Mouse (Mus musculus) liver, embryonic 14.5 days (tissue): ENCODE data around the gene Slc22a5. TPM values are rescaled to one million over a fixed set of nuclear protein-coding genes. Genes with fewer than 3 reads are reported as not detected.
"Not testable (repeated sequence)": the region's sequence is repeated elsewhere in the genome, so short reads cannot be mapped to it uniquely, and the experiment has no call there.

Experiments
- ATAC-seq: fragments of 200-750 bp; cut with Nextera tagmentation; 2 replicates; pipeline ENCODE4 v1.8.0; 2017; ENCODE audit warnings: moderate number of reproducible peaks, mild to moderate bottlenecking, moderate library complexity; ENCODE audit not compliant: insufficient read depth
- DNase-seq, 3 experiments: peaks; one replicate each; pipeline ENCODE4 v3.0.0-alpha.2; 2012 to 2013; ENCODE audit warnings: low read depth in 3 of 3, low spot score in 3 of 3
- H3K27ac ChIP-seq: fragments of 300-500 bp; sonication (generic); 2 replicates; pipeline ENCODE4 v1.5.1; 2014; ENCODE audit warnings: moderate library complexity, mild to moderate bottlenecking, control low read depth, inconsistent platforms
- H3K27me3 ChIP-seq: fragments of 300-500 bp; sonication (generic); 2 replicates; pipeline ENCODE4 v1.6.1; 2014; ENCODE audit warnings: mild to moderate bottlenecking, low read length, moderate library complexity; ENCODE audit not compliant: control insufficient read depth, insufficient read depth
- H3K36me3 ChIP-seq: fragments of 300-500 bp; sonication (generic); replicated peaks from 2 replicates; pipeline ENCODE4 v1.6.1; 2014; ENCODE audit warnings: low read depth; ENCODE audit not compliant: control insufficient read depth, insufficient read depth
- H3K4me1 ChIP-seq, 2 experiments: fragments of 200-500 bp in 1 of 2; fragments of 300-500 bp in 1 of 2; sonication (generic) in 1 of 2; replicated peaks; 2 replicates each; pipeline ENCODE4 v1.6.1; 2012 to 2014; ENCODE audit warnings: antibody characterized with exemption in 1 of 2, inconsistent platforms in 1 of 2, low read length in 1 of 2; ENCODE audit not compliant: control insufficient read depth in 2 of 2, insufficient read depth in 2 of 2
- H3K4me2 ChIP-seq: fragments of 300-500 bp; sonication (generic); 2 replicates; pipeline ENCODE4 v1.6.1; 2014; ENCODE audit warnings: low read depth, mild to moderate bottlenecking, control low read depth, moderate library complexity
- H3K4me3 ChIP-seq, 2 experiments: fragments of 200-500 bp in 1 of 2; fragments of 300-500 bp in 1 of 2; sonication (generic) in 1 of 2; 2 replicates each; pipeline ENCODE4 v1.5.1; 2012 to 2014; ENCODE audit warnings: low read depth in 2 of 2, low read length in 2 of 2, mild to moderate bottlenecking in 2 of 2, control low read depth in 1 of 2, inconsistent platforms in 1 of 2, moderate library complexity in 1 of 2; ENCODE audit not compliant: insufficient read depth in 1 of 2
- H3K9ac ChIP-seq: fragments of 300-500 bp; sonication (generic); replicated peaks from 2 replicates; pipeline ENCODE4 v1.6.1; 2014; ENCODE audit warnings: mild to moderate bottlenecking, control low read depth, moderate library complexity
- H3K9me3 ChIP-seq: fragments of 300-500 bp; sonication (generic); 2 replicates; pipeline ENCODE4 v1.6.1; 2016; ENCODE audit warnings: low read length, mixed read lengths; ENCODE audit not compliant: control insufficient read depth
- CTCF ChIP-seq: IDR thresholded peaks from 2 replicates; pipeline ENCODE4 v1.5.1; 2016; ENCODE audit warnings: antibody characterized with exemption, low read depth, control low read depth
- EP300 ChIP-seq: IDR thresholded peaks from 2 replicates; pipeline ENCODE4 v1.6.1; 2016; ENCODE audit warnings: antibody characterized with exemption, low read depth
- WGBS: fragments of 180-500 bp; shearing (Covaris S2); extraction: QIAGEN DNeasy Blood & Tissue Kit; methylation state at CpG from one replicate; pipeline ENCODE4 v1.1.7; 2014; ENCODE audit not compliant: insufficient replicate concordance; 5-methylcytosine and 5-hydroxymethylcytosine counted together
- polyA plus RNA-seq, 2 experiments: library from polyadenylated mRNA; depleted of rRNA in 1 of 2; stranded (reverse) in 1 of 2; unstranded in 1 of 2; fragments of >200 nt; fragmentation: Nextera tagmentation in 1 of 2; extraction: Ambion mirVana in 1 of 2; gene quantifications; 2 replicates each; pipeline versions ENCODE4 v1.2.1 to v1.2.3; 2012 to 2014

Gene Slc22a5
- polyA plus RNA-seq, 2 experiments, result 1.7 to 1.9 TPM

GRCm38 (mm10) chr11:53876488-53876887 is 15.0 kb downstream of the Slc22a5 start:
- no peaks in the 10 kb centered on the region for H3K27me3 ChIP-seq
- no peaks in the 10 kb centered on the region for H3K4me1 ChIP-seq
- 66% methylated on average over 4 of the region's 4 CpGs for WGBS
- no peak overlapping the region for H3K9ac ChIP-seq
- no peak overlapping the region for H3K27ac ChIP-seq
- no peaks in the 10 kb centered on the region for H3K9me3 ChIP-seq
- no peak for DNase-seq
- H3K4me3 ChIP-seq, result no peak overlapping the region
- H3K36me3 ChIP-seq, result no peaks in the 10 kb centered on the region
- no peak overlapping the region for H3K4me2 ChIP-seq
- TF ChIP-seq EP300 (no peak), CTCF (no peak)
- ATAC-seq, result no peak

- no peak for ATAC-seq
- DNase-seq, result no peak
- Histone ChIP-seq H3K36me3 (no peaks in the 10 kb centered on the region), H3K4me3 (no peak overlapping the region), H3K4me2 (no peak overlapping the region), H3K9me3 (no peaks in the 10 kb centered on the region), H3K27ac (no peak overlapping the region), H3K27me3 (no peaks in the 10 kb centered on the region), H3K9ac (no peak overlapping the region), H3K4me1 (no peaks in the 10 kb centered on the region)
- WGBS, result 71% methylated on average over 4 of the region's 4 CpGs
- TF ChIP-seq EP300 (no peak), CTCF (peak; percentile 46)
Measured at GRCm38 (mm10) chr11:53874706-53875105, 16.8 kb downstream of the Slc22a5 start.

GRCm38 (mm10) chr11:53873909-53874704 is 17.4 kb downstream of the Slc22a5 start:
- not testable (repeated sequence) for H3K27me3 ChIP-seq, H3K27ac ChIP-seq, H3K9me3 ChIP-seq, H3K4me2 ChIP-seq, H3K36me3 ChIP-seq, ATAC-seq, H3K4me3 ChIP-seq, DNase-seq, H3K9ac ChIP-seq, H3K4me1 ChIP-seq
- peak; percentile 34 for TF ChIP-seq CTCF
- 64% methylated on average over 5 of the region's 5 CpGs for WGBS

GRCm38 (mm10) chr11:53871786-53872507 is 19.5 kb downstream of the Slc22a5 start:
- TF ChIP-seq EP300 (no peak), CTCF (no peak)
- no peaks in the 10 kb centered on the region for H3K36me3 ChIP-seq
- H3K27me3 ChIP-seq, result no peaks in the 10 kb centered on the region
- no peak overlapping the region for H3K27ac ChIP-seq
- ATAC-seq, result no peak
- DNase-seq, result no peak
- no peaks in the 10 kb centered on the region for H3K9me3 ChIP-seq
- H3K4me3 ChIP-seq, result no peak overlapping the region
- no peak overlapping the region for H3K4me2 ChIP-seq
- no peaks in the 10 kb centered on the region for H3K4me1 ChIP-seq
- WGBS, result 77% methylated on average over 2 of the region's 2 CpGs
- no peak overlapping the region for H3K9ac ChIP-seq

- DNase-seq, result no peak
- no peaks in the 10 kb centered on the region for H3K9me3 ChIP-seq
Measured at GRCm38 (mm10) chr11:53869172-53869571, 22.3 kb downstream of the Slc22a5 start.

More at GRCm38 (mm10) chr11:53869172-53869571, 22.3 kb downstream of the Slc22a5 start:
- H3K9ac ChIP-seq, result no peak overlapping the region
- 70% methylated on average over 5 of the region's 5 CpGs for WGBS
- no peaks in the 10 kb centered on the region for H3K36me3 ChIP-seq
- H3K4me1 ChIP-seq, result no peaks in the 10 kb centered on the region
- no peak overlapping the region for H3K4me3 ChIP-seq
- H3K4me2 ChIP-seq, result no peak overlapping the region
- H3K27me3 ChIP-seq, result no peaks in the 10 kb centered on the region
- TF ChIP-seq CTCF (no peak), EP300 (no peak)
- ATAC-seq, result no peak
- H3K27ac ChIP-seq, result no peak overlapping the region
